Mouse (Mus musculus): ENCODE data around the gene Trpm6.

The Trpm6 gene

GRCm38 (mm10) chr19:18749598-18750339 lies at the start of gene Trpm6:
TSS of gene Trpm6 (plus strand) at chr19:18749983.
- POLR2A ChIA-PET: interaction anchor here in 1 of 4 experiments (1.1 to 1.8 kb wide), 5 partner anchors 23 to 126 kb away, joined by 3 to 5 read pairs (median 4); partner anchors contain the start of gene D030056L22Rik
- CTCF ChIA-PET: interaction anchor here in 2 of 4 experiments (0.6 to 1.6 kb wide), 2 partner anchors 110 to 113 kb away, joined by 3 to 4 read pairs; no protein-coding TSS in a partner anchor

- ChIA-PET CTCF (no interaction called here), POLR2A (interaction anchor here in 2 of 4 experiments (0.8 to 17.6 kb wide), 14 partner anchors 9 to 134 kb away, joined by 3 to 167 read pairs (median 4); no protein-coding TSS in a partner anchor)
Observed at GRCm38 (mm10) chr19:18708101-18708500, 41.7 kb upstream of the Trpm6 start.

GRCm38 (mm10) chr19:18710903-18711302 lies 38.9 kb upstream of the Trpm6 start:
- ChIA-PET CTCF (interaction anchor here in 2 of 4 experiments (0.6 to 0.7 kb wide), 2 partner anchors 21 to 807 kb away, joined by 3 to 4 read pairs; no protein-coding TSS in a partner anchor), POLR2A (interaction anchor here (0.6 to 17.6 kb wide), 29 partner anchors 9 to 118 kb away, joined by 3 to 167 read pairs (median 4); partner anchors contain the start of gene Carnmt1 (in 2 of the 4))

GRCm38 (mm10) chr19:18711589-18711988 lies 38.2 kb upstream of the Trpm6 start:
- CTCF ChIA-PET: interaction anchor here in 1 of 4 experiments (0.7 kb wide), 1 partner anchor 625 kb away, joined by 3 read pairs; no protein-coding TSS in a partner anchor
- POLR2A ChIA-PET: interaction anchor here in 3 of 4 experiments (0.6 to 17.6 kb wide), 29 partner anchors 9 to 1741 kb away, joined by 3 to 167 read pairs (median 4); partner anchors contain the start of genes Carnmt1 (in 2 of the 3), Nmrk1 (in 1 of the 3) and Ostf1 (in 1 of the 3)

GRCm38 (mm10) chr19:18712153-18712865 lies 37.5 kb upstream of the Trpm6 start:
- ChIA-PET POLR2A (interaction anchor here (0.6 to 17.6 kb wide), 39 partner anchors 9 to 1311 kb away, joined by 3 to 167 read pairs (median 5); partner anchors contain the start of genes Carnmt1 (in 3 of the 4), Nmrk1 (in 1 of the 4) and Ostf1 (in 1 of the 4)), CTCF (interaction anchor here in 1 of 4 experiments (0.6 kb wide), 1 partner anchor 10 kb away, joined by 3 read pairs; no protein-coding TSS in a partner anchor)

- ChIA-PET CTCF (interaction anchor here in 1 of 4 experiments (0.7 to 1.1 kb wide), 2 partner anchors 9 to 23 kb away, joined by 3 read pairs; no protein-coding TSS in a partner anchor), POLR2A (interaction anchor here (0.6 to 17.6 kb wide), 47 partner anchors 8 to 1311 kb away, joined by 3 to 167 read pairs (median 4); partner anchors contain the start of genes Carnmt1 (in 3 of the 4), Nmrk1 (in 1 of the 4), Ostf1 (in 1 of the 4) and Trpm6 (in 1 of the 4))
Observed at GRCm38 (mm10) chr19:18712866-18713300, 36.9 kb upstream of the Trpm6 start, which contains the start of gene D030056L22Rik. TSS of gene D030056L22Rik (plus strand) at chr19:18713193.

GRCm38 (mm10) chr19:18713357-18713756 lies 36.4 kb upstream of the Trpm6 start:
- CTCF ChIA-PET: interaction anchor here in 1 of 4 experiments (0.7 to 1.1 kb wide), 2 partner anchors 8 to 24 kb away, joined by 3 read pairs; no protein-coding TSS in a partner anchor

GRCm38 (mm10) chr19:18716374-18716773 lies 33.4 kb upstream of the Trpm6 start:
- POLR2A ChIA-PET: interaction anchor here in 3 of 4 experiments (0.5 to 17.6 kb wide), 14 partner anchors 10 to 143 kb away, joined by 3 to 167 read pairs (median 3); partner anchors contain the start of genes Carnmt1 (in 2 of the 3), Nmrk1 (in 1 of the 3) and Ostf1 (in 1 of the 3)
- CTCF ChIA-PET: interaction anchor here (0.6 to 1.7 kb wide), 9 partner anchors 9 to 590 kb away, joined by 3 to 10 read pairs (median 3); no protein-coding TSS in a partner anchor

More at GRCm38 (mm10) chr19:18713357-18713756, 36.4 kb upstream of the Trpm6 start:
- POLR2A ChIA-PET: interaction anchor here (0.6 to 17.6 kb wide), 49 partner anchors 8 to 1312 kb away, joined by 3 to 167 read pairs (median 4); partner anchors contain the start of genes Carnmt1 (in 3 of the 4), Nmrk1 (in 1 of the 4), Ostf1 (in 1 of the 4) and Trpm6 (in 1 of the 4)

- ChIA-PET CTCF (interaction anchor here in 3 of 4 experiments (0.6 to 2.8 kb wide), 5 partner anchors 72 to 442 kb away, joined by 3 to 7 read pairs (median 3); no protein-coding TSS in a partner anchor), POLR2A (interaction anchor here (0.6 to 17.6 kb wide), 16 partner anchors 9 to 1035 kb away, joined by 3 to 167 read pairs (median 4); partner anchors contain the start of genes D030056L22Rik (in 1 of the 4) and Trpm6 (in 1 of the 4))
Observed at GRCm38 (mm10) chr19:18720337-18720736, 29.4 kb upstream of the Trpm6 start.

- CTCF ChIA-PET: interaction anchor here in 1 of 4 experiments (0.6 kb wide), 1 partner anchor 97 kb away, joined by 4 read pairs; no protein-coding TSS in a partner anchor
Observed at GRCm38 (mm10) chr19:18725186-18725585, 24.6 kb upstream of the Trpm6 start.

GRCm38 (mm10) chr19:18730255-18730654 lies 19.5 kb upstream of the Trpm6 start:
- CTCF ChIA-PET: no interaction called here
- POLR2A ChIA-PET: interaction anchor here in 1 of 4 experiments (0.7 kb wide), 1 partner anchor 11 kb away, joined by 3 read pairs; no protein-coding TSS in a partner anchor

More at GRCm38 (mm10) chr19:18725186-18725585, 24.6 kb upstream of the Trpm6 start:
- POLR2A ChIA-PET: interaction anchor here in 1 of 4 experiments (0.7 to 1.2 kb wide), 2 partner anchors 12 to 55 kb away, joined by 4 to 5 read pairs; partner anchors contain the start of genes Carnmt1 and D030056L22Rik

GRCm38 (mm10) chr19:18731077-18731476 lies 18.7 kb upstream of the Trpm6 start:
- ChIA-PET POLR2A (interaction anchor here in 2 of 4 experiments (0.6 to 1.4 kb wide), 9 partner anchors 10 to 124 kb away, joined by 3 to 4 read pairs (median 3); partner anchors contain the start of genes Carnmt1 (in 1 of the 2) and D030056L22Rik (in 1 of the 2)), CTCF (no interaction called here)

GRCm38 (mm10) chr19:18735901-18736300 lies 13.9 kb upstream of the Trpm6 start:
- ChIA-PET POLR2A (no interaction called here), CTCF (no interaction called here)

- POLR2A ChIA-PET: no interaction called here
Observed at GRCm38 (mm10) chr19:18739146-18739545, 10.6 kb upstream of the Trpm6 start.

GRCm38 (mm10) chr19:18743946-18744345 lies 5.8 kb upstream of the Trpm6 start:
- POLR2A ChIA-PET: interaction anchor here in 1 of 4 experiments (1.0 kb wide), 1 partner anchor 23 kb away, joined by 3 read pairs; no protein-coding TSS in a partner anchor
- CTCF ChIA-PET: no interaction called here

More at GRCm38 (mm10) chr19:18739146-18739545, 10.6 kb upstream of the Trpm6 start:
- CTCF ChIA-PET: no interaction called here

GRCm38 (mm10) chr19:18746576-18747340 lies 3.0 kb upstream of the Trpm6 start:
- POLR2A ChIA-PET: no interaction called here
- CTCF ChIA-PET: no interaction called here

- ChIA-PET POLR2A (interaction anchor here in 1 of 4 experiments (0.6 kb wide), 1 partner anchor 38 kb away, joined by 6 read pairs; no protein-coding TSS in a partner anchor), CTCF (no interaction called here)
Observed at GRCm38 (mm10) chr19:18747379-18747778, 2.4 kb upstream of the Trpm6 start.
